Mouse (Mus musculus) T-helper 2 cell (primary cell): ENCODE measurements around the gene Tox2.

Experiments
- in situ Hi-C: fragments of 300-600 bp; cut with MboI, MseI; formaldehyde crosslinking; loops from one replicate; pipeline ENCODE4 v1.15.1; 2025; ENCODE audit warnings: high pct_unique_total_duplicates

The Tox2 gene

GRCm38 (mm10) chr2:163317281-163317680 lies 114.4 kb downstream of the Tox2 start:
- in situ Hi-C loops = no loop called here

GRCm38 (mm10) chr2:163318777-163319176 lies 115.9 kb downstream of the Tox2 start:
- in situ Hi-C loops = no loop called here

- in situ Hi-C loops = no loop called here
These were observed 120.2 kb downstream of the Tox2 start for GRCm38 (mm10) chr2:163323163-163323562.

- in situ Hi-C loops = loop anchor here (5.0 kb wide), 1 partner anchor 408 kb away; no protein-coding TSS in a partner anchor
These were observed 127.8 kb downstream of the Tox2 start for GRCm38 (mm10) chr2:163330742-163331141.

GRCm38 (mm10) chr2:163331423-163331822 lies 128.5 kb downstream of the Tox2 start:
- in situ Hi-C loops = loop anchor here (5.0 kb wide), 1 partner anchor 409 kb away; no protein-coding TSS in a partner anchor

GRCm38 (mm10) chr2:163332368-163333055 lies 129.6 kb downstream of the Tox2 start:
- in situ Hi-C loops = loop anchor here (5.0 kb wide), 1 partner anchor 410 kb away; no protein-coding TSS in a partner anchor

DNA sequence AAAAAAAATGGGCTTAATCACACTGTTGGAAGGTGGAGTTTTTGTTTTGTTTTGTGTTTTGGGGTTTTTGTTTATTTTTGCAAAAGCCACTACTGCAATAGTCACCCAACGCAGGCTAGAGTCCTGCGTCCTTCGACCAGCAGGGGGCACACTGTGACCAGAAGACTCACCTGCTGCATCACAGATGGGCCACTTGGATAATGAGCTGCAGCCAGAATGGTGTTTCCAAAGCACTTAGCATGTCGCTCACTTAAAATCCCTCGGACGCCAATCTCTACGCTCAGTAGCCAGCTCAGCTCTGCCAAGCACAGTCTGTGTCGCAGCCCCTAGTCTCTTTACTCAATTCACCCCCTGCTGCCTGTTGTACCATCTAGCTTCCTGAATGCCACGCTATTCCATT lies 137.3 kb downstream of the Tox2 start:
- in situ Hi-C loops = no loop called here

GRCm38 (mm10) chr2:163343671-163344070 lies 140.7 kb downstream of the Tox2 start:
- in situ Hi-C loops = no loop called here

GRCm38 (mm10) chr2:163344976-163345660 lies 142.2 kb downstream of the Tox2 start:
- in situ Hi-C loops = no loop called here

GRCm38 (mm10) chr2:163346497-163346896 lies 143.6 kb downstream of the Tox2 start:
- in situ Hi-C loops = no loop called here

GRCm38 (mm10) chr2:163347517-163348184 lies 144.7 kb downstream of the Tox2 start:
- in situ Hi-C loops = no loop called here

DNA sequence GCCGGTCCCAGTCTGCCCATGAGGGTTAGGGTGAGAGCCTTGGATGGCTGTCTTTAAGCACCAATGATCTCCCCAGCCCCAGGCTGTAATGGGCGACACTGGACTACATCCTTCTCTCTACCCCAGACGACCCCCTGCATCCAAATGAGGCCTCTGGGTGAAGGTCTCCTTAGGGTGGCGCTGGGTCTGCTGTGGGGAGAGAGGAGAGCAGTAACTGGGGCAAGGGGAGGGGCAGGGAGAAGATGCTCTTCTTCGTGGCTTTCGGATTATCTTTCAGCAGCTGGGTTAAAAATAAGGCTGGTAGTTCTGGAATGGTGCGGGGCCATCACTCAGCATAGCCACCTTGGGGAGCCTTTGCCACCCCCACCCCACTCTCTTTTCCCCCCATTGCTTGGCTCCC lies 145.8 kb downstream of the Tox2 start:
- in situ Hi-C loops = no loop called here

DNA sequence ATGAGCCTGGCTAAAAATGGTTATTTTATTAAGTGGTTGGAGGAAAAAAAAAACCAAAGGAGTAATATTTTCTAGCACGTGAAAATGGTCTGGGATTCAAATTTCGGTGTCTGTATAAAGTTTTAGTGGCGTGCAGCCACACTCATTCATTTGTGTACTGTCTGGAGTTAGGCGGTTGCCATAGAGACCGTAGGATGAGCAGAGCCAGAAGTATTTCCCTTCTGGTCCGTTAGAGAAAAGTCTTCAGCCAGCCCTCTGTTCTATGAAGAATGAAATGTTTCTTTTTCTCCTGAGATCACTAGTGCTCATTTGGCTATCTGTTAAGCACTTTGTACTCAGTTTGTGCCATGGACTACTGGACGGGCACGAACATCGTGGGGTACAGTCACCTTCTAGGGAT lies 146.5 kb downstream of the Tox2 start:
- in situ Hi-C loops = no loop called here

DNA sequence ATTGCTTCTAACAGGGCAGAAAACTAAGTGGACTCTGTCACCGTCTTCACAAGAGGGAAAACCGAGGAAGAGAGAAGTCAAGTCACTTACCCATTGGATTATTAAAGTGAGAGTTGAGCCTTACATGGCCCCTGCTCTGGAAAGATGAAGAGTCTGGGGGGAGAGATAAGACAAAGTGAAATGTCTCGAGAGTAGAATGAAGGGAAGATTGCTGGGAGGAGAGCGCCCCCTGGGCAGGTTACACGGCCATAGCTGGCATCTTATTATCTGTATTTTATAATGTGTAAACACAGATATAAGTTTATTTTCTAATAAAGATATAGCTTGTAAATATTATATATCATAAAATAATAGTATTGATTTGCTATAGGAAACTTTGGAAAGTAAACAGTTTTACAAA lies 147.5 kb downstream of the Tox2 start:
- in situ Hi-C loops = loop anchor here (5.0 kb wide), 1 partner anchor 47 kb away; the partner anchor contains the start of gene Jph2

GRCm38 (mm10) chr2:163353731-163354130 lies 150.8 kb downstream of the Tox2 start:
- in situ Hi-C loops = loop anchor here (5.0 kb wide), 1 partner anchor 44 kb away; the partner anchor contains the start of gene Jph2

DNA sequence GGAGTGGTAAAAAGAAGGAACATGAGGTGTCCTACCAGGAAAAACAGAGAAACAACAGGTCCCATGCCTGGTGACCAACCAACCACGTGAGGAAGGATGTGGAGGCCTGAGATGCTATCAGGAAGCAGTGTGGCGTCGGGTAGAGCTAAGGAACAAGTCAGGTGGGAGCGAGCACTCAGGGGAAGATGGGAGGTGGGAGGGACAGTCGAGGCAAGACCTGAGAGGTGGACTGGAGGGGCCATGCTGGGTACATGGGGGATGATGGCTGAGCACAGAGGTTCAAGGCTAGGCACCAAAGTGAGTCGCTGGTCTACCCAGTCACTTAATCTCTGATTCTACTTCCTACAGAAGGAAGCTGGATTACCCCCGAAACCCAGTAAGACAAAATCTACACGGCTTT lies 152.7 kb downstream of the Tox2 start:
- in situ Hi-C loops = no loop called here

GRCm38 (mm10) chr2:163356113-163356840 lies 153.4 kb downstream of the Tox2 start:
- in situ Hi-C loops = no loop called here

- in situ Hi-C loops = no loop called here
These were observed 155.7 kb downstream of the Tox2 start for GRCm38 (mm10) chr2:163358662-163359061.

- in situ Hi-C loops = no loop called here
These were observed 156.3 kb downstream of the Tox2 start for GRCm38 (mm10) chr2:163359253-163359652.

DNA sequence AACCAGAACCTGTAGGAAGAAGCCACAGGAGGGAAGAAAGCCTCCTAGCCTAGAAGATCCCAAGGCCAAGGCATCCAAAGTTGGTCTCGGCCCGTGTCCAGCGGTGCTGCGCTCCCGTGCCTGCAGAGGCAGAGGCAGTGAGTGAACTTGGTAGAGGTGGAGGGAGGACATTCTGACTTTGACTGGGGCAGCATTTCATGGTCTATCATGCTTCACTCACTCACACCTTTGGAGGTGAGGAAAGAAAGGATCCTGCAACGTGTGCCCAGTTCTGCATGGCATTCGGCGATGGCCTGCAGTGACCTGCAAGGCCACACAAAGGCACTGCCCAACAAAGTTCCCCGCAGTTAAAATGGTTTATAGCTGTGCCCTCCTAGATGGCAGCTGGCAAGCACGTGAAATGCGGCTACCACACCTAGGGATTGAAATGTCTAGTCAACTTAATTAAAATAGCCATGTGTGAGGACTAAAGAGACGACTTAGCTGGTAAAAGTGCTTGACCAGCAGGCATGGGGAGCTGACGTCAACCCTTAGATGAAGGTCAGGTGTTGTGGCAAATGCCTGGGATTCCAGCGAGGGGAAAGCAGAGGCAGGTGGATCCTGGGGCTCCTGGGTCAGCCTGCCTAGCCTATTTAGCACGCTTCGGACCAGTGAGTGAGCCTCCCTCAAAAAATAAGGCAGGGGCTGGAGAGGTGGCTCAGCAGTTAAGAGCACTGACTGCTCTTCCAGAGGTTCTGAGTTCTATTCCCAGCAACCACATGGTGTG lies 158.1 kb downstream of the Tox2 start:
- in situ Hi-C loops = no loop called here
